In genomic region chrX:17505692-17506091, GRCm38 (mm10) we compare ENCODE assay signal across 27 mouse cellular contexts.
DNase-seq lines count a peak whose midpoint lies in the region; ATAC-seq and TF ChIP-seq lines count a peak whose summit lies in the region.
"Had no signal": no experiment of that assay in that cellular context is flagged by ENCODE, and none has a peak within 500 bp of the region (broad histone marks: within the 10 kb centered on the region; RNA-seq: fewer than 3 reads in every experiment).

No protein-coding gene starts in this region.

- WGBS in forebrain, embryonic 14.5 days, result 76% methylated on average over 2 of the region's 2 CpGs
- 85% methylated on average over 2 of the region's 2 CpGs for WGBS in forebrain, embryonic 11.5 days
- 82% methylated on average over 2 of the region's 2 CpGs for WGBS in neural tube, embryonic 11.5 days
- 62% methylated on average over 2 of the region's 2 CpGs for WGBS in neural tube, embryonic 14.5 days

- no peaks in the 10 kb centered on the region for H3K27me3 ChIP-seq in forebrain, embryonic 14.5 days (replicated peaks; ENCODE audit: control insufficient read depth, insufficient read depth, low read length)
- no peaks in the 10 kb centered on the region for H3K27me3 ChIP-seq in forebrain, embryonic 11.5 days (ENCODE audit: control insufficient read depth, insufficient read depth, low read length)
- no peaks in the 10 kb centered on the region for H3K27me3 ChIP-seq in neural tube, embryonic 11.5 days (ENCODE audit: control insufficient read depth, insufficient read depth, low read length)
- no peaks in the 10 kb centered on the region for H3K27me3 ChIP-seq in neural tube, embryonic 14.5 days (ENCODE audit: control insufficient read depth, insufficient read depth, low read length)
- H3K27me3 ChIP-seq: CH12.LX; embryonic facial prominence, embryonic 12.5 days; forebrain, embryonic 12.5 days; forebrain, embryonic 15.5 days; Patski had no signal

- no peak overlapping the region for H3K4me2 ChIP-seq in forebrain, embryonic 14.5 days (ENCODE audit: low read length)
- no peak overlapping the region for H3K4me2 ChIP-seq in forebrain, embryonic 11.5 days (ENCODE audit: low read depth, low read length, severe bottlenecking)
- H3K4me2 ChIP-seq in neural tube, embryonic 11.5 days (ENCODE audit: low read depth), result no peak overlapping the region
- H3K4me2 ChIP-seq in neural tube, embryonic 14.5 days (ENCODE audit: low read depth, low read length), result no peak overlapping the region
- H3K4me2 ChIP-seq: embryonic facial prominence, embryonic 12.5 days; forebrain, embryonic 12.5 days; forebrain, embryonic 15.5 days had no signal

- no peaks in the 10 kb centered on the region for H3K9me3 ChIP-seq in forebrain, embryonic 14.5 days (replicated peaks; ENCODE audit: control insufficient read depth, low read length)
- no peaks in the 10 kb centered on the region for H3K9me3 ChIP-seq in forebrain, embryonic 11.5 days (ENCODE audit: control insufficient read depth, low read length)
- H3K9me3 ChIP-seq in neural tube, embryonic 11.5 days (ENCODE audit: control insufficient read depth, low read length), result no peaks in the 10 kb centered on the region
- H3K9me3 ChIP-seq in neural tube, embryonic 14.5 days (ENCODE audit: control insufficient read depth, low read length), result no peaks in the 10 kb centered on the region
- H3K9me3 ChIP-seq: embryonic facial prominence, embryonic 12.5 days; forebrain, embryonic 12.5 days; forebrain, embryonic 15.5 days; G1E had no signal

- H3K9ac ChIP-seq in forebrain, embryonic 14.5 days (ENCODE audit: low read length), result no peak overlapping the region
- H3K9ac ChIP-seq in forebrain, embryonic 11.5 days (ENCODE audit: low read length), result no peak overlapping the region
- H3K9ac ChIP-seq in neural tube, embryonic 11.5 days (ENCODE audit: low read length), result no peak overlapping the region
- H3K9ac ChIP-seq in neural tube, embryonic 14.5 days (replicated peaks; ENCODE audit: low read depth, low read length), result no peak overlapping the region
- H3K9ac ChIP-seq: embryonic facial prominence, embryonic 12.5 days; forebrain, embryonic 12.5 days; forebrain, embryonic 15.5 days; forebrain, postnatal 0 days had no signal

- no peak overlapping the region for H3K4me3 ChIP-seq in forebrain, embryonic 14.5 days (ENCODE audit: low read depth, low read length)
- no peak overlapping the region for H3K4me3 ChIP-seq in forebrain, embryonic 11.5 days (ENCODE audit: low read depth, low read length)
- no peak overlapping the region for H3K4me3 ChIP-seq in neural tube, embryonic 11.5 days (ENCODE audit: low read depth, low read length)
- H3K4me3 ChIP-seq in neural tube, embryonic 14.5 days (ENCODE audit: low read depth, low read length), result no peak overlapping the region
- H3K4me3 ChIP-seq: embryonic facial prominence, embryonic 12.5 days; forebrain, embryonic 12.5 days; forebrain, embryonic 15.5 days had no signal

- H3K27ac ChIP-seq in forebrain, embryonic 14.5 days (ENCODE audit: low read depth, low read length), result no peak overlapping the region
- no peak overlapping the region for H3K27ac ChIP-seq in forebrain, embryonic 11.5 days (ENCODE audit: low read depth, low read length)
- H3K27ac ChIP-seq in neural tube, embryonic 11.5 days (ENCODE audit: low read depth, low read length), result no peak overlapping the region
- H3K27ac ChIP-seq in neural tube, embryonic 14.5 days (ENCODE audit: low read depth, low read length), result no peak overlapping the region
- H3K27ac ChIP-seq: embryonic facial prominence, embryonic 12.5 days; forebrain, embryonic 12.5 days; forebrain, embryonic 15.5 days had no signal

- H3K4me1 ChIP-seq in forebrain, embryonic 14.5 days (ENCODE audit: control insufficient read depth, insufficient read depth, low read length), result no peaks in the 10 kb centered on the region
- H3K4me1 ChIP-seq in forebrain, embryonic 11.5 days (replicated peaks; ENCODE audit: control insufficient read depth, insufficient read depth, low read length), result no peaks in the 10 kb centered on the region
- no peaks in the 10 kb centered on the region for H3K4me1 ChIP-seq in neural tube, embryonic 11.5 days (ENCODE audit: control insufficient read depth, insufficient read depth, low read length)
- no peaks in the 10 kb centered on the region for H3K4me1 ChIP-seq in neural tube, embryonic 14.5 days (ENCODE audit: control insufficient read depth, insufficient read depth, low read length)
- H3K4me1 ChIP-seq: embryonic facial prominence, embryonic 12.5 days; forebrain, embryonic 12.5 days; forebrain, embryonic 15.5 days had no signal

- TF ChIP-seq POLR2A in brain, embryonic 14.5 days (IDR thresholded peaks at IDR 0.05; ENCODE audit: borderline replicate concordance, extremely low read depth, insufficient read depth, insufficient read length, poor library complexity, severe bottlenecking), result no peak

- no peak for TF ChIP-seq CTCF in brain, embryonic 14.5 days (IDR thresholded peaks at IDR 0.05; ENCODE audit: borderline replicate concordance, extremely low read depth, insufficient read depth, insufficient read length)

- ATAC-seq in forebrain, embryonic 14.5 days, result no peak
- no peak for ATAC-seq in forebrain, embryonic 11.5 days (replicated peaks; ENCODE audit: low FRiP score)
- 0 out of 2 replicates have a peak, but pooled peaks have one; percentile 41 for ATAC-seq in neural tube, embryonic 11.5 days (ENCODE audit: insufficient read depth, low FRiP score, low TSS enrichment)
- ATAC-seq in neural tube, embryonic 14.5 days (ENCODE audit: low read depth), result peak; percentile 51; the same call in 1 of the 2 replicates
- ATAC-seq: activated CD4-positive, CD25-positive, alpha-beta regulatory T cell, adult 4 months; CD4-positive, CD25-positive, alpha-beta regulatory T cell, adult 4 months; forebrain, embryonic 15.5 days; forebrain, postnatal 0 days; Patski had no signal

- no peaks in the 10 kb centered on the region for H3K36me3 ChIP-seq in forebrain, embryonic 14.5 days (ENCODE audit: control insufficient read depth, insufficient read depth, low read length)
- no peaks in the 10 kb centered on the region for H3K36me3 ChIP-seq in forebrain, embryonic 11.5 days (ENCODE audit: control insufficient read depth, insufficient read depth, low read length)
- no peaks in the 10 kb centered on the region for H3K36me3 ChIP-seq in neural tube, embryonic 11.5 days (ENCODE audit: control insufficient read depth, insufficient read depth, low read length)
- H3K36me3 ChIP-seq in neural tube, embryonic 14.5 days (ENCODE audit: control insufficient read depth, insufficient read depth, low read length), result no peaks in the 10 kb centered on the region
- H3K36me3 ChIP-seq: embryonic facial prominence, embryonic 12.5 days; forebrain, embryonic 12.5 days; forebrain, embryonic 15.5 days; G1E had no signal

- peak; percentile 2 for DNase-seq in forebrain, embryonic 14.5 days (ENCODE audit: low spot score)
- no peak for DNase-seq in forebrain, embryonic 11.5 days (ENCODE audit: low spot score)
- DNase-seq in neural tube, embryonic 11.5 days (ENCODE audit: low spot score), result no peak
- DNase-seq in neural tube, embryonic 10.5 days (ENCODE audit: extremely low spot score, low spot score), result no peak
- DNase-seq in brain, embryonic 14.5 days (ENCODE audit: low read depth), result peak; percentile 31
- no peak for DNase-seq in testis, postnatal 10 days (ENCODE audit: low spot score)
- DNase-seq: adrenal gland, adult 8-10 months; adrenal gland, postnatal 14 days; adrenal gland, postnatal 36 days; B cell, adult 2 months; cerebellum, adult 11 months; cerebellum, adult 18-20 months; cerebellum, adult 8-10 months; cerebellum, adult 9-11 months; cerebellum, postnatal 14 days; cerebellum, postnatal 36 days; embryo, embryonic 11 days; forebrain, postnatal 0 days had no signal

Comparison
In these comparisons a context has a peak if more than half of its experiments do, and no peak if none do; other contexts are left out.
1. DNase-seq: peak in forebrain, embryonic 14.5 days (single experiment) and brain, embryonic 14.5 days (single experiment); none in forebrain, embryonic 11.5 days (single experiment), neural tube, embryonic 11.5 days (single experiment), neural tube, embryonic 10.5 days (single experiment) and testis, postnatal 10 days (single experiment).
2. ATAC-seq: peak in neural tube, embryonic 11.5 days (single experiment) and neural tube, embryonic 14.5 days (single experiment); none in forebrain, embryonic 14.5 days (single experiment) and forebrain, embryonic 11.5 days (single experiment).